Mouse (Mus musculus) spleen, postnatal 10 days (tissue): Measurements from ENCODE around the gene Ahcyl2.
A peak's percentile ranks its signal among the peaks of the same experiment; 100 is the strongest.

Source experiments
- DNase-seq, 2 experiments: peaks; one replicate each; pipeline ENCODE4 v3.0.0; 2021 to 2022; ENCODE audit warnings: low spot score in 2 of 2

Gene Ahcyl2

GRCm38 (mm10) chr6:29913673-29914072, 145.9 kb downstream of the Ahcyl2 start:
- DNase-seq, result no peak

GRCm38 (mm10) chr6:29914136-29914535, 146.3 kb downstream of the Ahcyl2 start:
- no peak for DNase-seq

- DNase-seq, result no peak
These were observed 148.0 kb downstream of the Ahcyl2 start for GRCm38 (mm10) chr6:29915836-29916235.

GRCm38 (mm10) chr6:29916530-29917382, 148.9 kb downstream of the Ahcyl2 start, which contains the start of gene Strip2:
Gene Strip2, plus strand, starts transcription at chr6:29917012.
- DNase-seq, result peak; percentile 96 to 97

GRCm38 (mm10) chr6:29917383-29917720, 149.5 kb downstream of the Ahcyl2 start:
- DNase-seq, result no peak

- DNase-seq, result no peak
These were observed 150.1 kb downstream of the Ahcyl2 start for GRCm38 (mm10) chr6:29917947-29918346.

- peak in 1 of 2 experiments; percentile 35 for DNase-seq
These were observed 155.7 kb downstream of the Ahcyl2 start for GRCm38 (mm10) chr6:29923501-29923900.

- no peak for DNase-seq
These were observed 157.9 kb downstream of the Ahcyl2 start for GRCm38 (mm10) chr6:29925594-29926219.

- DNase-seq, result no peak
These were observed 162.3 kb downstream of the Ahcyl2 start for GRCm38 (mm10) chr6:29930087-29930486.

- no peak for DNase-seq
These were observed 162.9 kb downstream of the Ahcyl2 start for GRCm38 (mm10) chr6:29930665-29931064.

GRCm38 (mm10) chr6:29931181-29931580, 163.4 kb downstream of the Ahcyl2 start:
- no peak for DNase-seq

- DNase-seq, result no peak
These were observed 167.9 kb downstream of the Ahcyl2 start for GRCm38 (mm10) chr6:29935741-29936140.

GRCm38 (mm10) chr6:29940428-29940827, 172.6 kb downstream of the Ahcyl2 start:
- no peak for DNase-seq

- DNase-seq, result no peak
These were observed 173.2 kb downstream of the Ahcyl2 start for GRCm38 (mm10) chr6:29941036-29941435.

GRCm38 (mm10) chr6:29944465-29944864, 176.7 kb downstream of the Ahcyl2 start:
- no peak for DNase-seq

- DNase-seq, result no peak
These were observed 178.8 kb downstream of the Ahcyl2 start for GRCm38 (mm10) chr6:29946568-29946967.

GRCm38 (mm10) chr6:29947823-29948222, 180.0 kb downstream of the Ahcyl2 start:
- no peak for DNase-seq

- no peak for DNase-seq
These were observed 188.9 kb downstream of the Ahcyl2 start for GRCm38 (mm10) chr6:29956749-29957148.

- no peak for DNase-seq
These were observed 190.9 kb downstream of the Ahcyl2 start for GRCm38 (mm10) chr6:29958669-29959068.

- DNase-seq, result no peak
These were observed 193.3 kb downstream of the Ahcyl2 start for GRCm38 (mm10) chr6:29961081-29961480.
